Mouse (Mus musculus) liver, embryonic 11.5 days (tissue): Measurements from ENCODE around the gene Scnm1. TPM values are rescaled to one million over a fixed set of nuclear protein-coding genes. Genes with fewer than 3 reads are reported as not detected.

ENCODE experiments used
- microRNA-seq: library from miRNA; unstranded; fragments of <30 nt; microRNA quantifications from one replicate; pipeline ENCODE4, GENCODE M21; 2017; ENCODE audit warnings: borderline number of aligned reads
- polyA plus RNA-seq: library from polyadenylated mRNA; unstranded; fragments of >200 nt; fragmentation: Nextera tagmentation; extraction: Ambion mirVana; gene quantifications from 2 replicates; pipeline ENCODE4 v1.2.1, GENCODE M21; 2014

The Scnm1 gene
- polyA plus RNA-seq, 1 experiment from 2014 or later, result 58.5 TPM

Small RNAs within 50 kb of the gene (microRNA-seq; reads per million reads assigned to microRNA genes)
- gene Mir8099-1, result not detected

Other genes with a start within 250 kb of the Scnm1 start
- gene Psmb4, start 247.1 kb downstream of the Scnm1 start, polyA plus RNA-seq, result 342 and 349 TPM in 2 replicates
- gene Selenbp1, start 201.0 kb downstream of the Scnm1 start, polyA plus RNA-seq, result 68.2 and 82.0 TPM in 2 replicates
- 4.5 and 4.9 TPM in 2 replicates for gene Rfx5, start 179.9 kb downstream of the Scnm1 start, polyA plus RNA-seq
- 17.0 and 20.5 TPM in 2 replicates for gene Pi4kb, start 159.3 kb downstream of the Scnm1 start, polyA plus RNA-seq
- 20.2 and 23.7 TPM in 2 replicates for gene Zfp687, start 118.6 kb downstream of the Scnm1 start, polyA plus RNA-seq
- 290 and 304 TPM in 2 replicates for gene Psmd4, start 91.4 kb downstream of the Scnm1 start, polyA plus RNA-seq
- 10.9 and 12.8 TPM in 2 replicates for gene Pip5k1a, start 27.1 kb downstream of the Scnm1 start, polyA plus RNA-seq
- gene Vps72, start 23.0 kb downstream of the Scnm1 start, polyA plus RNA-seq, result 109 and 111 TPM in 2 replicates
- gene Tmod4, start 9.5 kb downstream of the Scnm1 start, polyA plus RNA-seq, result 1.1 TPM in 2 replicates
- gene Lysmd1, start 77 bp upstream of the Scnm1 start, polyA plus RNA-seq, result 8.9 and 9.1 TPM in 2 replicates
- gene Tnfaip8l2, start 8.3 kb upstream of the Scnm1 start, polyA plus RNA-seq, result 4.8 and 5.4 TPM in 2 replicates
- gene Sema6c, start 26.4 kb upstream of the Scnm1 start, polyA plus RNA-seq, result 2.5 and 2.8 TPM in 2 replicates
- 9.1 and 9.3 TPM in 2 replicates for gene Gabpb2, start 83.9 kb upstream of the Scnm1 start, polyA plus RNA-seq
- gene Cdc42se1, start 94.7 kb upstream of the Scnm1 start, polyA plus RNA-seq, result 93.6 and 102 TPM in 2 replicates
- 8.6 and 8.7 TPM in 2 replicates for gene Mllt11, start 98.2 kb upstream of the Scnm1 start, polyA plus RNA-seq
- 0.95 and 1.0 TPM in 2 replicates for gene Gm128, start 107.6 kb upstream of the Scnm1 start, polyA plus RNA-seq
- gene Bnipl, start 117.2 kb upstream of the Scnm1 start, polyA plus RNA-seq, result 0.08 and 0.25 TPM in 2 replicates
- 29.0 and 29.9 TPM in 2 replicates for gene Mindy1, start 147.3 kb upstream of the Scnm1 start, polyA plus RNA-seq
- 19.8 and 22.7 TPM in 2 replicates for gene Prune1, start 148.1 kb upstream of the Scnm1 start, polyA plus RNA-seq
- 5.5 and 6.7 TPM in 2 replicates for gene Anxa9, start 173.2 kb upstream of the Scnm1 start, polyA plus RNA-seq
- 178 and 182 TPM in 2 replicates for gene Cers2, start 180.8 kb upstream of the Scnm1 start, polyA plus RNA-seq
- 47.0 and 57.6 TPM in 2 replicates for gene Setdb1, start 223.2 kb upstream of the Scnm1 start, polyA plus RNA-seq